Mouse (Mus musculus) liver, embryonic 14.5 days (tissue): Measurements from ENCODE around the gene Gars. TPM values are rescaled to one million over a fixed set of nuclear protein-coding genes. Genes with fewer than 3 reads are reported as not detected.

Experiments
- ATAC-seq: fragments of 200-750 bp; cut with Nextera tagmentation; 2 replicates; pipeline ENCODE4 v1.8.0; 2017; ENCODE audit warnings: moderate number of reproducible peaks, mild to moderate bottlenecking, moderate library complexity; ENCODE audit not compliant: insufficient read depth
- DNase-seq, 3 experiments: peaks; one replicate each; pipeline ENCODE4 v3.0.0-alpha.2; 2012 to 2013; ENCODE audit warnings: low read depth in 3 of 3, low spot score in 3 of 3
- H3K27ac ChIP-seq: fragments of 300-500 bp; sonication (generic); 2 replicates; pipeline ENCODE4 v1.5.1; 2014; ENCODE audit warnings: moderate library complexity, mild to moderate bottlenecking, control low read depth, inconsistent platforms
- H3K27me3 ChIP-seq: fragments of 300-500 bp; sonication (generic); 2 replicates; pipeline ENCODE4 v1.6.1; 2014; ENCODE audit warnings: mild to moderate bottlenecking, low read length, moderate library complexity; ENCODE audit not compliant: control insufficient read depth, insufficient read depth
- H3K36me3 ChIP-seq: fragments of 300-500 bp; sonication (generic); replicated peaks from 2 replicates; pipeline ENCODE4 v1.6.1; 2014; ENCODE audit warnings: low read depth; ENCODE audit not compliant: control insufficient read depth, insufficient read depth
- H3K4me1 ChIP-seq, 2 experiments: fragments of 200-500 bp in 1 of 2; fragments of 300-500 bp in 1 of 2; sonication (generic) in 1 of 2; replicated peaks; 2 replicates each; pipeline ENCODE4 v1.6.1; 2012 to 2014; ENCODE audit warnings: antibody characterized with exemption in 1 of 2, inconsistent platforms in 1 of 2, low read length in 1 of 2; ENCODE audit not compliant: control insufficient read depth in 2 of 2, insufficient read depth in 2 of 2
- H3K4me2 ChIP-seq: fragments of 300-500 bp; sonication (generic); 2 replicates; pipeline ENCODE4 v1.6.1; 2014; ENCODE audit warnings: low read depth, mild to moderate bottlenecking, control low read depth, moderate library complexity
- H3K4me3 ChIP-seq, 2 experiments: fragments of 200-500 bp in 1 of 2; fragments of 300-500 bp in 1 of 2; sonication (generic) in 1 of 2; 2 replicates each; pipeline ENCODE4 v1.5.1; 2012 to 2014; ENCODE audit warnings: low read depth in 2 of 2, low read length in 2 of 2, mild to moderate bottlenecking in 2 of 2, control low read depth in 1 of 2, inconsistent platforms in 1 of 2, moderate library complexity in 1 of 2; ENCODE audit not compliant: insufficient read depth in 1 of 2
- H3K9ac ChIP-seq: fragments of 300-500 bp; sonication (generic); replicated peaks from 2 replicates; pipeline ENCODE4 v1.6.1; 2014; ENCODE audit warnings: mild to moderate bottlenecking, control low read depth, moderate library complexity
- H3K9me3 ChIP-seq: fragments of 300-500 bp; sonication (generic); 2 replicates; pipeline ENCODE4 v1.6.1; 2016; ENCODE audit warnings: low read length, mixed read lengths; ENCODE audit not compliant: control insufficient read depth
- CTCF ChIP-seq: IDR thresholded peaks from 2 replicates; pipeline ENCODE4 v1.5.1; 2016; ENCODE audit warnings: antibody characterized with exemption, low read depth, control low read depth
- EP300 ChIP-seq: IDR thresholded peaks from 2 replicates; pipeline ENCODE4 v1.6.1; 2016; ENCODE audit warnings: antibody characterized with exemption, low read depth
- WGBS: fragments of 180-500 bp; shearing (Covaris S2); extraction: QIAGEN DNeasy Blood & Tissue Kit; methylation state at CpG from one replicate; pipeline ENCODE4 v1.1.7; 2014; ENCODE audit not compliant: insufficient replicate concordance; 5-methylcytosine and 5-hydroxymethylcytosine counted together
- polyA plus RNA-seq, 2 experiments: library from polyadenylated mRNA; depleted of rRNA in 1 of 2; stranded (reverse) in 1 of 2; unstranded in 1 of 2; fragments of >200 nt; fragmentation: Nextera tagmentation in 1 of 2; extraction: Ambion mirVana in 1 of 2; gene quantifications; 2 replicates each; pipeline versions ENCODE4 v1.2.1 to v1.2.3; 2012 to 2014

Gars gene
- polyA plus RNA-seq, 2 experiments = 50.9 to 99.3 TPM

GRCm38 (mm10) chr6:55008401-55008800 is 29.4 kb upstream of the Gars start:
- H3K9me3 ChIP-seq = no peaks in the 10 kb centered on the region
- TF ChIP-seq EP300 (no peak), CTCF (no peak)
- no peak for DNase-seq
- H3K4me2 ChIP-seq = no peak overlapping the region
- H3K36me3 ChIP-seq = no peaks in the 10 kb centered on the region
- no peak overlapping the region for H3K4me3 ChIP-seq
- no peak overlapping the region for H3K9ac ChIP-seq
- no peak overlapping the region for H3K27ac ChIP-seq
- 57% methylated on average over 8 of the region's 8 CpGs for WGBS
- no peak for ATAC-seq
- no peaks in the 10 kb centered on the region for H3K4me1 ChIP-seq
- peaks cover 2% of the 10 kb centered on the region; the same call in 1 of the 2 replicates for H3K27me3 ChIP-seq

DNA sequence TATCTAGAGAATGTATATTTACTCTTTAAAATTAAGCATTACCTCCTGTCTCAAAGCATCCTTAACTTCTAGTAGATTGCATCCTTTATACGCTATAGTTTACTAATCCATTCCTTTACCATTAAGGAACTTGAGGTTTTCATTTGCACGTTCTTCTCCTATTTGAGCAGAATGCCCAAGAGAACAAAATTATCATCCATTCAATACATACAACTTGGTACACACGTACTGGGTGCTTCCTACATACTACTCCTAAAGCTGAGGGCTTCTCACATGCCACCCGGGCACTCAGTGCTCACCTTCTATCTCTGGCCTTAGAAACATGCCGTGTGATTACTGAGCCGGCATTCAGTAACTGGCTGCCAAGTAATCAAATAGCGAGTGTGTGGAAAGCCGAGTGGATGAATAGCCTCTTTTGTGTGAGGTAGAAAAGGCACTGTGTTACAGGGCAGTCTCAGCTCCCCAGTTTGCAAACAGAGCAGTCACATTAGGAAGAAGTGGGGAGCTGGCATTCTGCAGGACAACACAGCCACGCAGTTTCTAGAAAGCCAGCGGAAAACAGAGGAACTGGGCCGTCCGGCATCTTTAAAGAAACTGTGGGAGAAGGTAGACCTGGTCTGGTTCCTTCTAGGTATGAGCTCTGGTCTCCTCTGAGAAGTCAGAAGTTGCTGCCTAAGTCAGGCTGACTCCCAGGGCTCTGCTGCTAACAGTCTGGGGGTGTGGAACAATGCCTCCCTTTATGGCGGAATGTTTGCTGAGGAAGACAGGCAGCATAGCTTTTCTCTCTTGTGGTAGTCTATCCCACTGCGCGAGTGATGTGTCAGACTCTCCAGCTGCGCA is 28.2 kb upstream of the Gars start:
- Histone ChIP-seq H3K9me3 (no peaks in the 10 kb centered on the region), H3K4me2 (no peak overlapping the region), H3K27ac (no peak overlapping the region), H3K27me3 (peaks cover 2% of the 10 kb centered on the region; the same call in 1 of the 2 replicates), H3K4me3 (no peak overlapping the region), H3K36me3 (no peaks in the 10 kb centered on the region), H3K4me1 (no peaks in the 10 kb centered on the region), H3K9ac (no peak overlapping the region)
- WGBS = 44% methylated on average over 16 of the region's 16 CpGs
- no peak for TF ChIP-seq EP300
- TF ChIP-seq CTCF = no peak
- ATAC-seq (no peak), DNase-seq (no peak)

DNA sequence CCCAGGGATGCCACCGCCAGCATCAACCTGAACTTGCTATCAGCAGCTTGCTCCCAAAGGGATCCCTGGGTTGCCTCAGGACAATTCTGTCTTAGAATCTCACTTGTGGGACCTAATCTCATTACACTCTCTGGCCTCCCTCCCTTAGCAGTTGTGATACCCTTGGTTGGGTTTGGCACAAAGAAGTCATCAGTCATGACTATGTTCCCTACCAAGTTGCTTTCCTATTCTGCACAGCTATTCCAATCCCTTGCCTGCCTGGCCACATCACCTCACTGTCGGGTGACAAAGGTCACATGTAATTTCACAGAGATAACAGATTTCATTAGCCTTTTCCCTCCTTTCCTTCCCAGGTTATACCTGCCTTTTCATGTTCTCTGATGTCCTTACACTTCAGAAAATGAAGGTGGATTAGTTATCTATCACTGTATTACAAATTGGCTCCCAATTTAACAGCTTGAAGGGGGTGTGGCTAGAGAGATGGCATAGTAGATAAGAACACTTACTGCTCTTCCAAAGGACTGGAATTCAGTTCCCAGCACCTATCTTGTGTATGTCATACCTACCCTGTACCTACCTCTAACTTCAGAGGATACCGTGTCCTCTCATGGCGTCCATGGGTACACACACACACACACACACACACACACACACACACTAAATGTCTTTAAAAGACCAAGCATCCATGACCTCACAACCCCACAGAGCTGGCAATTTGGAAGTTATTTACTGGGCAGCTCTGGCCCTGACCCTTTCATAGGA is 27.3 kb upstream of the Gars start:
- 66% methylated on average over 4 of the region's 4 CpGs for WGBS
- ATAC-seq = no peak

GRCm38 (mm10) chr6:55012516-55012915 is 25.3 kb upstream of the Gars start:
- H3K4me3 ChIP-seq = no peak overlapping the region
- H3K27ac ChIP-seq = no peak overlapping the region
- no peak overlapping the region for H3K4me2 ChIP-seq
- DNase-seq (no peak), ATAC-seq (no peak)
- 60% methylated on average over 7 of the region's 7 CpGs for WGBS
- TF ChIP-seq EP300 = no peak
- TF ChIP-seq CTCF = no peak
- no peaks in the 10 kb centered on the region for H3K4me1 ChIP-seq
- peaks cover 2% of the 10 kb centered on the region; the same call in 1 of the 2 replicates for H3K27me3 ChIP-seq
- H3K9ac ChIP-seq = no peak overlapping the region
- no peaks in the 10 kb centered on the region for H3K36me3 ChIP-seq
- no peaks in the 10 kb centered on the region for H3K9me3 ChIP-seq

More for the DNA sequence above, 27.3 kb upstream of the Gars start:
- Histone ChIP-seq H3K4me3 (no peak overlapping the region), H3K36me3 (no peaks in the 10 kb centered on the region), H3K4me2 (no peak overlapping the region), H3K27ac (no peak overlapping the region), H3K4me1 (no peaks in the 10 kb centered on the region), H3K27me3 (peaks cover 2% of the 10 kb centered on the region; the same call in 1 of the 2 replicates), H3K9me3 (no peaks in the 10 kb centered on the region), H3K9ac (no peak overlapping the region)
- no peak for DNase-seq
- TF ChIP-seq CTCF = no peak
- no peak for TF ChIP-seq EP300

DNA sequence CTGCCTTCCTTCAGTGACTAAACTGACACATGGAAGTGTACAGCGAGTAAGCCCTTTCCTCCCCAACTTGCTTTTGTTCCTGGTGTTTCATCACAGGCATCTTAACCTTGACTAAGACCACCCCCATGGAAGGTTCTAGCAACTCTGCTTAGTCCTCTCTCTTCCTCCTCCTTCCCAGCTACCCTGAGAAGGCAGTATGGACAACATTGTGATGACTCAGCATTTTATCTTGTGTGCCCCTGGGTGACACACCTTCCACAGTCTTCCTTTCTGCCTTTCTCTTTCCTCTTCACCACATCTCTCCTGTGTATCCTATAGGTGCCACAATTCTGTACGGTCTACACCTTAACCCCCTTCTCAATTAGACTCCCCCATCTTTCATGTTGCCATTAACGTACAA is 23.6 kb upstream of the Gars start:
- 64% methylated on average over 3 of the region's 3 CpGs for WGBS
- Histone ChIP-seq H3K36me3 (no peaks in the 10 kb centered on the region), H3K4me2 (no peak overlapping the region), H3K4me3 (no peak overlapping the region), H3K4me1 (no peaks in the 10 kb centered on the region), H3K9me3 (no peaks in the 10 kb centered on the region), H3K27ac (no peak overlapping the region), H3K27me3 (peaks cover 2% of the 10 kb centered on the region; the same call in 1 of the 2 replicates), H3K9ac (no peak overlapping the region)
- no peak for TF ChIP-seq CTCF
- DNase-seq = no peak
- no peak for ATAC-seq
